Mouse (Mus musculus): ENCODE results near the gene Castor2. TPM values are rescaled to one million over a fixed set of nuclear protein-coding genes. Genes with fewer than 3 reads are reported as not detected.
A peak's percentile ranks its signal among the peaks of the same experiment; 100 is the strongest.

Castor2 gene
- total and polyA plus RNA-seq, 2 experiments from 2014 or later, result 19.3 to 21.9 TPM

DNA sequence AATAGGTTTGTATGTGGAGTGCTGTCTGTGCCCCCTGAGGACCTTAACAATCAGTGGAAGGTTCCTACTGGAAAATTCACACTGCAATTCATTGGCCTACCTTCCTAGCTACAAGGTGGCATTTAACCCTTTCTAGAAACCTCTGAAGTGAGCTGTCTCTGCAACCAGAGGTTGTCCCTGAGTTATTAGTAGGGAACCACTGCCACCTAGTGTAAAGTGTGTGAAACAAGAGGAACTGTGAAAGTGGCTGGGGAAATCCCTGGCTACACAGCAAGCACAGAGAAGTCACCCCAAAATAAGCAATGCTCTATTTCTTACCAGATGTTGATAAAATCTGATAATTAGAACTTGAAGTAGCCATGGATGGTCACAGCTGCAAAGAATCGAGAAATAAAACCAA, 31.6 kb upstream of the Castor2 start:
- Histone ChIP-seq H3K4me1 (ENCODE audit: insufficient read depth) (no peaks in the 10 kb centered on the region), H3K4me2 (ENCODE audit: low read depth) (no peak overlapping the region), H3K9me3 (ENCODE audit: low read length) (no peaks in the 10 kb centered on the region), H3K4me3 (ENCODE audit: low read depth, low read length) (no peak overlapping the region), H3K36me3 (ENCODE audit: insufficient read depth) (no peaks in the 10 kb centered on the region), H3K27me3 (ENCODE audit: insufficient read depth, low read length) (no peaks in the 10 kb centered on the region), H3K9ac (no peak overlapping the region), H3K27ac (ENCODE audit: low read depth, low read length) (no peak overlapping the region)
- ATAC-seq, result no peak
- TF ChIP-seq CTCF (IDR thresholded peaks at IDR 0.05; ENCODE audit: low read depth), result peak; percentile 81
- WGBS, result 28% methylated on average over 1 of the region's 1 CpGs
- DNase-seq, result peak; percentile 77

- no peak for TF ChIP-seq CTCF (IDR thresholded peaks at IDR 0.05; ENCODE audit: low read depth)
- Histone ChIP-seq H3K4me3 (ENCODE audit: low read depth, low read length) (no peak overlapping the region), H3K27ac (ENCODE audit: low read depth, low read length) (no peak overlapping the region), H3K27me3 (ENCODE audit: insufficient read depth, low read length) (no peaks in the 10 kb centered on the region), H3K9ac (no peak overlapping the region), H3K9me3 (ENCODE audit: low read length) (no peaks in the 10 kb centered on the region), H3K4me2 (ENCODE audit: low read depth) (no peak overlapping the region), H3K36me3 (ENCODE audit: insufficient read depth) (no peaks in the 10 kb centered on the region), H3K4me1 (ENCODE audit: insufficient read depth) (0 out of 2 replicates have a peak, but pooled peaks cover 3% of the 10 kb centered on the region)
- DNase-seq (peak; percentile 58), ATAC-seq (peak; percentile 84)
- 39% methylated on average over 17 of the region's 17 CpGs for WGBS
These were observed 25.9 kb upstream of the Castor2 start for GRCm38 (mm10) chr5:134073512-134074041.

DNA sequence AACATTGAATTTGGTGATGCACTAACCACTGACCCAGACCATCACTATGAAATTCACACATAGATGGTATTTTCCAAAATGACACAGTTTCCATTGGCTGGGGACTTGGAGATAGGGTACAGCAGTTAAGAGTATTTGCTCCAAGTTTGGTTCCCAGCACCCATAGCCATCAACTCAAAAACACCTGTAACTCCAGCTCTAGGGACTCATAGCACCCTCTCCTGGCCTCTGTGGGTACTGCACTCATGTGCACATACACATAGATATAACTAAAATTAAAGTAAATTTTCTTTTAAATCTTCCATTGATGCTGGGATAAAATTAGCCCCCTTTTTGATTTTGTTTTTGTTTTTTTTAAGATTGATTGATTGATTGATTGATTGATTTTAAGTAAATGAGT, 25.1 kb upstream of the Castor2 start:
- no peaks in the 10 kb centered on the region for H3K9me3 ChIP-seq (ENCODE audit: low read length)
- H3K4me2 ChIP-seq (ENCODE audit: low read depth), result no peak overlapping the region
- no peak overlapping the region for H3K4me3 ChIP-seq (ENCODE audit: low read depth, low read length)
- no peak overlapping the region for H3K27ac ChIP-seq (ENCODE audit: low read depth, low read length)
- H3K36me3 ChIP-seq (ENCODE audit: insufficient read depth), result no peaks in the 10 kb centered on the region
- no peak overlapping the region for H3K9ac ChIP-seq
- H3K4me1 ChIP-seq (ENCODE audit: insufficient read depth), result 0 out of 2 replicates have a peak, but pooled peaks cover 3% of the 10 kb centered on the region
- ATAC-seq (no peak), DNase-seq (no peak)
- no peaks in the 10 kb centered on the region for H3K27me3 ChIP-seq (ENCODE audit: insufficient read depth, low read length)
- no peak for TF ChIP-seq CTCF (IDR thresholded peaks at IDR 0.05; ENCODE audit: low read depth)

GRCm38 (mm10) chr5:134076175-134076574, 23.3 kb upstream of the Castor2 start:
- Histone ChIP-seq H3K27ac (ENCODE audit: low read depth, low read length) (no peak overlapping the region), H3K9me3 (ENCODE audit: low read length) (no peaks in the 10 kb centered on the region), H3K4me2 (ENCODE audit: low read depth) (no peak overlapping the region), H3K36me3 (ENCODE audit: insufficient read depth) (no peaks in the 10 kb centered on the region), H3K27me3 (ENCODE audit: insufficient read depth, low read length) (no peaks in the 10 kb centered on the region), H3K9ac (no peak overlapping the region), H3K4me3 (ENCODE audit: low read depth, low read length) (no peak overlapping the region), H3K4me1 (ENCODE audit: insufficient read depth) (0 out of 2 replicates have a peak, but pooled peaks cover 3% of the 10 kb centered on the region)
- no peak for DNase-seq
- ATAC-seq, result no peak
- 94% methylated on average over 11 of the region's 11 CpGs for WGBS
- TF ChIP-seq CTCF (IDR thresholded peaks at IDR 0.05; ENCODE audit: low read depth), result 0 out of 2 replicates have a peak, but pooled peaks have one; percentile 9

DNA sequence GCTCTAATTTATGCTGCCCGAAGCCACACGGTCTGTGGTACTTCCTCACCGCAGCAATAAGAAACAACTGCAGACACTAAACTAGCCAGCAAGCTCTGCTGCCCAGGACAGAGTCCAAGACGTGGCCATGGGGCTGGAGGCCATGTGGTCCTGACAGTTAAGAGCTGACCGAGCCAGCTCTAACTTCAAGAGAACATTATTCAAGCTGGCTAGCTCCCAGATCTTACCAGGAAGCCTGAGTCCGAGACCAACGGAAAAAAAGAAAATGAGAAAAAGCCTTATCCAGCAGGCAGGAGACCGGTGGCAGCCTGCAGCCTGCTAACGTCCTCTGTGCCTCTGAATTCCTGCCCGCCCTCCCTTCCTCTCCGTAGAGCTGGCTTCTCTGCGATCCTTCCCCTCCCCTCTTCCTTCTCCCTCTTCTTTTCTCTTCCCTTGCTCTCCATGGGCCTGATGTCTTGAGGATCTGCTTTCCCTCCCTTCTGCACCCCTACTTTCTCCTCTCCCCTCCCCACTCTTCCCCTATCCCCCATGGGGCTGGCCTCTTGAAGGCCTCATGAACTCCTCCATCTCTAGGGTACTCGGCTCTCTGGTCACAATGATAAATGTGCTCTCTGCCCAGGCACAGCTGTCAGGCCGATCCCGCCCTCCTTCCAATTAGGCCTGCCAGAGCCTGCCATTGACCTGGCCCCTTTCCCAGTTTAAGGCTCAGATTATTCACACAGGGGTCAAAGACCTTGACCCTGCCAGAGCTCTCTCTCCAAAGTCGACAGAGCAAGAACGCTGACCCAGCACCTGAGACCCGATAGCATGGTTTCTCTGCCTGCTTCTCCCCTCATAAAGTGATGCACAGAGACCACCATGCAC, 18.6 kb upstream of the Castor2 start:
- Histone ChIP-seq H3K9ac (no peak overlapping the region), H3K4me2 (ENCODE audit: low read depth) (no peak overlapping the region), H3K4me1 (ENCODE audit: insufficient read depth) (no peaks in the 10 kb centered on the region), H3K36me3 (ENCODE audit: insufficient read depth) (no peaks in the 10 kb centered on the region), H3K4me3 (ENCODE audit: low read depth, low read length) (no peak overlapping the region), H3K9me3 (ENCODE audit: low read length) (no peaks in the 10 kb centered on the region), H3K27me3 (ENCODE audit: insufficient read depth, low read length) (no peaks in the 10 kb centered on the region), H3K27ac (ENCODE audit: low read depth, low read length) (no peak overlapping the region)
- peak; percentile 45; the same call in 1 of the 2 replicates for ATAC-seq
- 34% methylated on average over 18 of the region's 18 CpGs for WGBS
- TF ChIP-seq CTCF (IDR thresholded peaks at IDR 0.05; ENCODE audit: low read depth), result no peak
- peak; percentile 31 for DNase-seq

- Histone ChIP-seq H3K4me3 (ENCODE audit: low read depth, low read length) (no peak overlapping the region), H3K27me3 (ENCODE audit: insufficient read depth, low read length) (no peaks in the 10 kb centered on the region), H3K36me3 (ENCODE audit: insufficient read depth) (no peaks in the 10 kb centered on the region), H3K9me3 (ENCODE audit: low read length) (no peaks in the 10 kb centered on the region), H3K27ac (ENCODE audit: low read depth, low read length) (no peak overlapping the region), H3K9ac (no peak overlapping the region), H3K4me1 (ENCODE audit: insufficient read depth) (0 out of 2 replicates have a peak, but pooled peaks cover 4% of the 10 kb centered on the region), H3K4me2 (ENCODE audit: low read depth) (no peak overlapping the region)
- DNase-seq (no peak), ATAC-seq (no peak)
- WGBS, result 74% methylated on average over 4 of the region's 4 CpGs
- no peak for TF ChIP-seq CTCF (IDR thresholded peaks at IDR 0.05; ENCODE audit: low read depth)
These were observed 14.3 kb upstream of the Castor2 start for GRCm38 (mm10) chr5:134085227-134085626.
